Mouse (Mus musculus): ENCODE results near the gene Pp2d1.

Pp2d1 gene

GRCm38 (mm10) chr17:53478858-53479603 is 60.2 kb downstream of the Pp2d1 start, which contains the start of gene Rab5a:
TSS of gene Rab5a (plus strand) at chr17:53479234.
- DNase-seq (ENCODE audit: low spot score): peak; percentile 100

- DNase-seq (ENCODE audit: low spot score): peak; percentile 22
These were observed 61.0 kb downstream of the Pp2d1 start for GRCm38 (mm10) chr17:53478066-53478857.

GRCm38 (mm10) chr17:53468697-53469096 is 70.6 kb downstream of the Pp2d1 start:
- no peak for DNase-seq (ENCODE audit: low spot score)

GRCm38 (mm10) chr17:53465569-53465968 is 73.7 kb downstream of the Pp2d1 start:
- DNase-seq (ENCODE audit: low spot score): no peak

GRCm38 (mm10) chr17:53463496-53463840 is 75.8 kb downstream of the Pp2d1 start:
- peak; percentile 17 for DNase-seq (ENCODE audit: low spot score)

GRCm38 (mm10) chr17:53462603-53463495 is 76.4 kb downstream of the Pp2d1 start, which contains the start of gene Efhb:
TSS of gene Efhb (minus strand) at chr17:53463321.
- DNase-seq (ENCODE audit: low spot score): peak; percentile 95

All from MN1 (cell line).